Mouse (Mus musculus): ENCODE measurements around the gene Ebi3.

Ebi3 gene

GRCm38 (mm10) chr17:55958918-55959728 lies 6.7 kb downstream of the Ebi3 start, which contains the start of gene Yju2:
Gene Yju2, plus strand, starts transcription at chr17:55959099.
- peak; percentile 96 for DNase-seq (ENCODE audit: low read depth)

GRCm38 (mm10) chr17:55959946-55960740 lies 7.7 kb downstream of the Ebi3 start:
- no peak for DNase-seq (ENCODE audit: low read depth)

GRCm38 (mm10) chr17:55960791-55961190 lies 8.4 kb downstream of the Ebi3 start:
- DNase-seq (ENCODE audit: low read depth): no peak

GRCm38 (mm10) chr17:55961631-55962030 lies 9.2 kb downstream of the Ebi3 start:
- no peak for DNase-seq (ENCODE audit: low read depth)

- DNase-seq (ENCODE audit: low read depth): no peak
These were observed 10.7 kb downstream of the Ebi3 start for GRCm38 (mm10) chr17:55963171-55963570.

GRCm38 (mm10) chr17:55964496-55964895 lies 12.1 kb downstream of the Ebi3 start:
- no peak for DNase-seq (ENCODE audit: low read depth)

DNA sequence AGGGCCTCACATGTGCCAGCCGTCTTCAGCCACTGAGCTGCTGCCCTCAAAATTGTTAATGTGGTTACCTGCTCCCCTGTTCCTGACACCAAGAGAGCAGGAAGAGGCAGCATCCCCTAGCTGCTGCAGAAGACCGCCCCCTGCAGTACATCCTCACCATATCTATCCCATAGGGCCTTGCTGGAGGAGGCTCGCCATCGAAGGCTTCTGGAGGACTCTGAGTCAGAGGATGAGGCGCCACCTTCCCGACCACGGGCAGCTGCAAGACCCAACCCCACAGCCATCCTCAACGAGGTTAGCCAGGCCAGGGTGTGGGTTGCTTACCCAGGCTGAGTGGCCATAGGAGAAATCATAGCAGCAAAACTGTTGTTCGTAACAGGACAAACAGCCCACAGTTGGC lies 12.6 kb downstream of the Ebi3 start:
- DNase-seq (ENCODE audit: low read depth): no peak

DNA sequence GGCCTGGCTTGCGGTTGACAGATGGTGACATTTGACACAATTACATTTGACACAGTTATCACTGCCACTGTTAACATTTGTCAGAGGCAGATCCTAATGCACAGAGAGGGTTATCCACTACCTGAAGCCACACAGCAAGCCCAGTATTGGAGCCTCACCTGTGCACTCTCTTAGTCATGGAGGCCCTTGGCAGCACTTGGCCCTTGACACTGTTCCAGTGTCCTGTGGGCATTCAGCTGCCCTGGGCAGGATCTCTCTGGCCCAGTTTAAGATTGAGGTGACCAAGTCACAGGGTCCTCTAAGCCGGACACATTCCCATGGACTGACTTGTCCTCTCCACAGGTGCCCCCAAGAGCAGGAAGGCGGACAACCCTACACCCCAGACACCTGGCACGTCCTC lies 14.7 kb downstream of the Ebi3 start:
- no peak for DNase-seq (ENCODE audit: low read depth)

DNA sequence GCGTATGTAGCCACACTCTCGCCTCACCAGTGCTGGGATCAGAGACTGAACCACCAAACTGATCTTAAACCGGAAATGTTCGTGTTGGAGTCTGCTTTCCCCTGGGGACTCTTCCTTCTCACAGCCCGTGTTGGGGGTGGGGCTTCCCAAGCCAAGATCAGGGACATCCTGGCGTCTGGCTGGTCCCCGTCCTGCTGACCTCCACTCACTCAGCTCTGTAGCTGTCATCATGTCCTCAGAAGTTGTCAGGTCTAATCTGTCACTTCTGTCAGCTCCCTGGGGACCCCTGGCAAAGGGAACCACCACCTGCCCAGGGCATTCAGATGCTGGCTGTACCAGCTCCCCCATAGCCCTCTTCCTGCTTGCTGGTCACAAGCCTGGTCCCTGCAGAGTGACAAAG lies 15.8 kb downstream of the Ebi3 start:
- no peak for DNase-seq (ENCODE audit: low read depth)

GRCm38 (mm10) chr17:55969560-55969959 lies 17.1 kb downstream of the Ebi3 start:
- DNase-seq (ENCODE audit: low read depth): no peak

- DNase-seq (ENCODE audit: low read depth): no peak
These were observed 17.8 kb downstream of the Ebi3 start, which contains the start of gene Shd for GRCm38 (mm10) chr17:55969966-55970891. Gene Shd, plus strand, starts transcription at chr17:55970467.

DNA sequence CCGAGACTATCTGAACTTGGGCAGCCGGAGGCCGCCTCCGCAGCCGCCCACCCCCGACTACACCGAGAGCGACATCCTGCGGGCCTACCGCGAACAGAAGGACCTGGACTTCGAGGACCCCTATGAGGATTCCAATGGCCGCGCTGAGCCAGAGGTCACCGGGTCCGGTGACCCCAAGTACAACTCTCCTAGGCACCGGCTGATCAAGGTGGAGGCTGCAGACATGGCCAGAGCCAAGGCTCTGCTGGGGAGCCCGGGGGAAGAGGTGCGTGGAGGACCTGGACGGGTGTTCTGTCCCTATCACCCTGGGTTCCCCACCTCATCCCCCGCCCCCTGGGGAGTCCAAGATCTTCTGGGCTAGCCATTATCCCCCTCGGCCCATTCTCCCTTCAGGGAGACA lies 19.0 kb downstream of the Ebi3 start:
- no peak for DNase-seq (ENCODE audit: low read depth)

- DNase-seq (ENCODE audit: low read depth): peak; percentile 82
These were observed 23.9 kb downstream of the Ebi3 start for GRCm38 (mm10) chr17:55976255-55976862.

DNA sequence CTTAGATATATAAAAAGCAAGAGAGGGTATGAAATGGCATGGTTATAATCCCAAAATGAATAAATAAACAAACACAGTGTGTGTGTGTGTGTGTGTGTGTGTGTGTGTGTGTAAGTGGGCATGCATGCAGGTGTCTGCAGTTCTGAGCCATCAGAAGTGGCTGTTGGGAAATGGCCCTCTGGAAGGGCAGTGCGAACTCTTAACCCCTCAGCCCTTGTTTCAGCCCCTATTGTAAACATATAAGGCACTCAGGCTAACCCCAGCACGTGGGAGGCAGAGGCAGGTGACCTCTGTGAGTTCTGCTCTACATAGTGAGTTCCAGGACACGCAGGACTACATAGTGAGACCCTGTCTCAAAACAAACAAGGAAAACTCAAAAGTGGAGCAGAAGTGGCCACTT lies 24.9 kb downstream of the Ebi3 start:
- DNase-seq (ENCODE audit: low read depth): no peak

- DNase-seq (ENCODE audit: low read depth): no peak
These were observed 33.9 kb downstream of the Ebi3 start, which contains the start of gene Fsd1 for GRCm38 (mm10) chr17:55986030-55986961. Gene Fsd1, plus strand, starts transcription at chr17:55986509.

DNA sequence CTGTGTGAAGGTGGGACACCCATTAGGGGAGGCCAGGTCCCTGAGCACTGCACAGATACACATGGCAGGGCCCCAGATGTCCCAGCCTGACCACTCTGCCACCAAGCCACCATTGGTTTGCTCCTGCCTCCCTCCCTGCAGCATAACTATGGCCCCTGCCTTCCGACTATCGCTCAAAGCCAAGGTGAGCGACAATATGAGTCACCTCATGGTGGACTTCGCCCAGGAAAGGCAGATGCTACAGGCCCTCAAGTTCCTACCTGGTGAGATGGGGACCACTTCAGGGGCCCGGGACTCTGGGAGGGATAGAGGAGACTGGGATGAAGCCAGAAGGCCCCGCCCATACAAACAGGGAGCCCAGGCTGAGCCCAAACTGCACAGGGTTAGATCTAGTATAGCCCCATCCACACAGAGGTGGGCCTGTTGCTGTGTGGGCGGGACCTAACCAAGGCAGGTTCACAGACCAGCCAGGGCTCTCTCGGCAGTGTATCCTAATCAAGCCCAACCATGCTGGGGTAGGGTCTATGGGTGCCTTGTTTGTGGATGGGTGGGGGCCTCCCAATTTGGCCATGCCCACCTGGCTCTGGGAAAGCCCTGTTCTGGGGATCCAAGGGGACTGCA lies 37.9 kb downstream of the Ebi3 start:
- DNase-seq (ENCODE audit: low read depth): no peak

DNA sequence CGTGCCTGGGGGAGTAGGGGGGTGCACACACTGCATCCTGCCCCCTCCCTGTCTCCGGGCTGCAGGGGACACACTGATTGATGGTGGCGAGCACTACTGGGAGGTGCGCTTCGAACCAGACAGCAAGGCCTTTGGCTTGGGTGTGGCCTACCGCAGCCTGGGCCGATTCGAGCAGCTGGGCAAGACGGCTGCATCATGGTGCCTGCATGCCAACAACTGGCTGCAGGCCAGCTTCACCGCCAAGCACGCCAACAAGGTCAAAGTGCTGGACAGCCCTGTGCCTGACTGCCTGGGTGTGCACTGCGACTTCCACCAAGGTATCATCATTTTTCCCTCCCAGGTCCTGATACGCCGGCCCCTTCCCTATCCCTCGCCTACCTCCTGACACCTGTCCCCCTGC lies 43.6 kb downstream of the Ebi3 start:
- no peak for DNase-seq (ENCODE audit: low read depth)

- no peak for DNase-seq (ENCODE audit: low read depth)
These were observed 47.5 kb downstream of the Ebi3 start for GRCm38 (mm10) chr17:55999794-56000499.

GRCm38 (mm10) chr17:56003000-56003399 lies 50.6 kb downstream of the Ebi3 start:
- no peak for DNase-seq (ENCODE audit: low read depth)
